ENCODE assay signal across 17 mouse cellular contexts in genomic region chr16:78583968-78584367, GRCm38 (mm10). TPM values are rescaled to one million over a fixed set of nuclear protein-coding genes. Genes with fewer than 3 reads are reported as not detected.
DNase-seq lines count a peak whose midpoint lies in the region; TF ChIP-seq lines count a peak whose summit lies in the region.
"Had no signal": no experiment of that assay in that cellular context is flagged by ENCODE, and none has a peak within 500 bp of the region (broad histone marks: within the 10 kb centered on the region; RNA-seq: fewer than 3 reads in every experiment).

No protein-coding gene starts in this region.

- TF ChIP-seq POLR2A in myocyte (IDR thresholded peaks at IDR 0.05; ENCODE audit: insufficient read length, low read depth): no peak

- H3K27me3 ChIP-seq in C2C12 (ENCODE audit: control insufficient read depth, insufficient read depth, insufficient read length) (no peaks in the 10 kb centered on the region), myocyte (ENCODE audit: control insufficient read depth, insufficient read depth, insufficient read length) (no peaks in the 10 kb centered on the region)
- H3K27me3 ChIP-seq: CH12.LX had no signal

- no peak for TF ChIP-seq CTCF in C2C12 (IDR thresholded peaks at IDR 0.05; ENCODE audit: control insufficient read depth, insufficient read depth, insufficient read length)

- H3K4me2 ChIP-seq in myocyte (ENCODE audit: low read depth): no peak overlapping the region

- no peak for DNase-seq in layer of hippocampus, postnatal 10 days (ENCODE audit: low spot score in 2 of 2)
- DNase-seq in lung, postnatal 25 days (ENCODE audit: low spot score): no peak
- DNase-seq: adrenal gland, adult 2 months; adrenal gland, adult 8-10 months; adrenal gland, postnatal 10 days; adrenal gland, postnatal 14 days; adrenal gland, postnatal 25 days; adrenal gland, postnatal 36 days; B cell, adult 2 months; cerebellum, adult 11 months; cerebellum, adult 11-12 months; cerebellum, adult 18-20 months; cerebellum, adult 2 months had no signal

- H3K36me3 ChIP-seq in C2C12 (ENCODE audit: control insufficient read depth, insufficient read depth) (no peaks in the 10 kb centered on the region), myocyte (ENCODE audit: control insufficient read depth, insufficient read depth) (no peaks in the 10 kb centered on the region)
- H3K36me3 ChIP-seq: G1E had no signal

- no peaks in the 10 kb centered on the region for H3K79me3 ChIP-seq in C2C12 (ENCODE audit: low read depth)

- H3K79me2 ChIP-seq in C2C12 (ENCODE audit: control insufficient read depth, insufficient read depth) (no peaks in the 10 kb centered on the region), myocyte (ENCODE audit: control insufficient read depth, insufficient read depth) (no peaks in the 10 kb centered on the region)

- H3ac ChIP-seq in C2C12 (ENCODE audit: control insufficient read depth, insufficient read length, low read depth) (no peak overlapping the region), myocyte (ENCODE audit: control insufficient read depth, insufficient read length) (no peak overlapping the region)

- H3K4me3 ChIP-seq in C2C12 (ENCODE audit: insufficient read depth, poor library complexity, severe bottlenecking): no peak overlapping the region
- no peak overlapping the region for H3K4me3 ChIP-seq in myocyte

TF ChIP-seq in C2C12, 6 proteins besides CTCF, POLR2A, EP300 and RAD21:
- peak; percentile 83 for TF ChIP-seq MYOD1 (IDR thresholded peaks at IDR 0.05; ENCODE audit: control insufficient read depth, insufficient read length, low read depth)
- TF ChIP-seq MYOG (IDR thresholded peaks at IDR 0.05; ENCODE audit: control insufficient read depth, extremely low read depth, insufficient read length): no peak
TF ChIP-seq in C2C12: peak in this region for 1.

TF ChIP-seq in myocyte, 11 proteins besides CTCF, POLR2A, EP300 and RAD21:
- peak; percentile 88 to 100 (median 95) for TF ChIP-seq MYOD1 (IDR thresholded peaks at IDR 0.05; ENCODE audit: control insufficient read depth in 1 of 3, insufficient read length in 2 of 3, low read depth in 2 of 3)
- peak; percentile 64 to 88 (median 72) for TF ChIP-seq MYOG (IDR thresholded peaks at IDR 0.05; ENCODE audit: control insufficient read depth in 1 of 3, insufficient read depth in 1 of 3, insufficient read length in 2 of 3, low read depth in 2 of 3)
- TF ChIP-seq USF1 (IDR thresholded peaks at IDR 0.05; ENCODE audit: low read depth): no peak
- no peak for TF ChIP-seq SRF (IDR thresholded peaks at IDR 0.05; ENCODE audit: control insufficient read depth, insufficient read length, low read depth)
- TF ChIP-seq TCF3 (IDR thresholded peaks at IDR 0.05; ENCODE audit: insufficient read length, low read depth): peak; percentile 9
- peak; percentile 67 for TF ChIP-seq TCF12 (IDR thresholded peaks at IDR 0.05; ENCODE audit: insufficient read depth, poor library complexity, severe bottlenecking)

RNA-seq across cellular contexts. Expression of gene D16Ertd472e, which starts 7.5 kb away (rescaled TPM):
- 5.2 TPM for polyA plus RNA-seq in C2C12 (2012; fragmentation: generic; extraction: Trizol)
- 4.6 TPM for polyA plus RNA-seq in myocyte (2012; fragmentation: generic; extraction: Trizol)
- total RNA-seq in layer of hippocampus, postnatal 10 days (2021): 10 to 100 TPM; 10.8 to 12.0 TPM
- total RNA-seq: G1E had no signal
- polyA plus RNA-seq: G1E had no signal
